Mouse (Mus musculus): Measurements from ENCODE around the gene Spata1. TPM values are rescaled to one million over a fixed set of nuclear protein-coding genes. Genes with fewer than 3 reads are reported as not detected.

The Spata1 gene
- polyA plus RNA-seq, 1 experiment from 2014 or later, result 5.5 TPM

DNA sequence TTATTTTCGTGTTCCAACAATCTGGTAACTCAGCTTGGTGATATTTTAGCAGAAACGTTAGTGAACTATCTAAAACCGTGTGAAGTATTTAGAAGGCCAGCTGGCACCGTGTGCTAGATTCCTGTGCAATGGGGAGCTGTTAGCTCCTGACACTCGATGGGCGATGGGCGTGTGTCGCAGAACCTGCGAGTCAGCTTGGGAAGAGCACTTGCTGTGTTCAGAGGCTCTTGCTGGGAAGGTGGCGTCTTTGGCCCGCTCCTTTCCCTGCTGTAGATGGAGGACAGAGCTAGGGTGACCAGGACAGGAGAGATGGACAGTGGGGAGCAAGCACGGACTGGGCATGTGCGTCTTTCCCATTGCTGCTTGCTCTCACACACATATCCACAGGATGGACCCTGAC is 86.5 kb downstream of the Spata1 start:
- Histone ChIP-seq H3K9me3 (no peaks in the 10 kb centered on the region), H3K4me1 (no peaks in the 10 kb centered on the region), H3K9ac (no peak overlapping the region), H3K36me3 (replicated peaks) (no peaks in the 10 kb centered on the region), H3K27ac (no peak overlapping the region), H3K4me2 (no peak overlapping the region), H3K4me3 (no peak overlapping the region), H3K27me3 (replicated peaks) (no peaks in the 10 kb centered on the region)
- no peak for ATAC-seq (replicated peaks)
- WGBS, result 93% methylated on average over 13 of the region's 13 CpGs

DNA sequence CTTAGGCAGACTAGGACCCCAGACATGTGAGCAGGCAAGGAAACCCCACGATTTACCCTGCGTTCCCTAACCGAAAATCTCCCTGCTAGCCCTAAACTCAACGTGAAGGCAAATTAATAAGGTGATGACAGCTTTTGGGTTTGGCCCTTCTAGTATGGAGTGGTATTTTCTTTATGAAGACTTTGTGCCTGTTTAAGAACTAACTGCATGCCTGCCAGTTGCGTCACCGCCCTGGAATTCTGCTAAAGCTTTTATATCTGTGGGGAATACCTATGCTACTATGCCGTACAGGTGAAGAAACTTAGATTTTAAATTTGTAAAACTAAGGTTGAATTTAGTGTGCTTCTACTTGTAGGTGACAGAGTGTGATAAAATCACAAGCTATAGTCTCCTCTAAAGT is 87.1 kb downstream of the Spata1 start:
- Histone ChIP-seq H3K4me2 (no peak overlapping the region), H3K9ac (no peak overlapping the region), H3K4me3 (no peak overlapping the region), H3K27me3 (replicated peaks) (no peaks in the 10 kb centered on the region), H3K27ac (no peak overlapping the region), H3K9me3 (no peaks in the 10 kb centered on the region), H3K4me1 (peaks cover 2% of the 10 kb centered on the region), H3K36me3 (replicated peaks) (no peaks in the 10 kb centered on the region)
- 92% methylated on average over 7 of the region's 7 CpGs for WGBS
- ATAC-seq (replicated peaks), result no peak

DNA sequence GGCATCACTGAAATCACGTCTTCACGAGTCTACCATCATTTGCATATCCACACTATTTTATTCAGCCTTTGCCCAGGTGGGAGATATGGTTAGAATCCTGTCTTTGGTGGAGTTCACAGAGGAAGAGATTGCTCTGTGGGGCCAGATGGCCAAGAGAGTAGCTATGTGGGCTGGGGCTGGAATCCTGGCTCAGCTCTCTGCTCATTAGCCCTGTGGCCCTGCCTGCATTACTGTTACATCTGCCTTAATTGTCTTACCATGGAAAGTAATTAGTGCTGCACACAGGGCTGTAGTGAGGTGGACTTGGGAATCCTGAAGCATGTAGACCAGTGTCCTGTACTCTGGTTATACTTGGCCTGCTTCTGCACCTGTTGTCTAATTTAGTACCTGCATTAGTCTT is 87.5 kb downstream of the Spata1 start:
- ATAC-seq (replicated peaks), result no peak
- Histone ChIP-seq H3K36me3 (replicated peaks) (no peaks in the 10 kb centered on the region), H3K27me3 (replicated peaks) (no peaks in the 10 kb centered on the region), H3K27ac (no peak overlapping the region), H3K9me3 (no peaks in the 10 kb centered on the region), H3K9ac (no peak overlapping the region), H3K4me3 (no peak overlapping the region), H3K4me1 (peaks cover 6% of the 10 kb centered on the region), H3K4me2 (no peak overlapping the region)
- WGBS, result 67% methylated on average over 2 of the region's 2 CpGs

DNA sequence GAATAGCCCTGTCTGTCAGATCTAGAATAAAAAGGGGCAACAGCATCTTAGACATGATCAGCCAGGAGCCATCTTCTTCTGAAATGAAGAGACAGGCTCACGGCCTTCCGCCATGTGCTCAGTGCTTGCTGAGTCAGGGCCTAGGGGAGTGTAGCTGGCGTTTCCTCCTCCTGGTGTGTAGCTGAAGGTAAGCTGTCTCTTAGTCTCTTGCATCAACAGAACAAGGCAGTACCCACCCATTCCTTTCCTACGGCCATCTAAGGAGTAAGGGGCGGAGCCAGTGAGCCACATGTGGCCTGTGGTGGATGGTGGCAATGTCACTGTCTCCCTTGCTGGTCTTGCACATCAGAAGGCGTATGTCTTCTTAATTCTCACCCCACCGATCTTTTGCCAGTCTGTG is 89.4 kb downstream of the Spata1 start:
- Histone ChIP-seq H3K4me3 (no peak overlapping the region), H3K27me3 (replicated peaks) (no peaks in the 10 kb centered on the region), H3K4me1 (peaks cover 25% of the 10 kb centered on the region), H3K36me3 (replicated peaks) (no peaks in the 10 kb centered on the region), H3K9ac (no peak overlapping the region), H3K9me3 (no peaks in the 10 kb centered on the region), H3K4me2 (no peak overlapping the region), H3K27ac (no peak overlapping the region)
- no peak for ATAC-seq (replicated peaks)
- WGBS, result 84% methylated on average over 7 of the region's 7 CpGs

Other genes starting within 250 kb of the Spata1 start
- 15.3 and 16.6 TPM in 2 replicates for gene Ssx2ip, start 95.1 kb downstream of the Spata1 start, polyA plus RNA-seq (2015; fragmentation: Nextera tagmentation; extraction: Ambion mirVana)
- gene Ctbs, start 50.0 kb downstream of the Spata1 start, polyA plus RNA-seq (2015; fragmentation: Nextera tagmentation; extraction: Ambion mirVana), result 3.9 TPM in 2 replicates
- 289 and 293 TPM in 2 replicates for gene Gng5, start 54 bp upstream of the Spata1 start, polyA plus RNA-seq (2015; fragmentation: Nextera tagmentation; extraction: Ambion mirVana)
- 38.6 and 39.5 TPM in 2 replicates for gene Rpf1, start 21.7 kb upstream of the Spata1 start, polyA plus RNA-seq (2015; fragmentation: Nextera tagmentation; extraction: Ambion mirVana)
- 0.09 TPM in 1 of 2 replicates, not detected in the other for gene Uox, start 70.7 kb upstream of the Spata1 start, polyA plus RNA-seq (2015; fragmentation: Nextera tagmentation; extraction: Ambion mirVana)
- gene Dnase2b, start 115.8 kb upstream of the Spata1 start, polyA plus RNA-seq (2015; fragmentation: Nextera tagmentation; extraction: Ambion mirVana), result not detected in 2 replicates
- gene 4930503B20Rik, start 151.6 kb upstream of the Spata1 start, polyA plus RNA-seq (2015; fragmentation: Nextera tagmentation; extraction: Ambion mirVana), result not detected in 2 replicates
- 0.22 and 0.31 TPM in 2 replicates for gene Samd13, start 185.8 kb upstream of the Spata1 start, polyA plus RNA-seq (2015; fragmentation: Nextera tagmentation; extraction: Ambion mirVana)

Measured in midbrain, embryonic 15.5 days (tissue).